Mouse (Mus musculus) Muller cell, postnatal 12 days (primary cell): ENCODE data around the gene Nucb1.

Source experiments
- DNase-seq: peaks from one replicate; pipeline ENCODE4 v3.0.0-alpha.2; 2015; ENCODE audit errors: inconsistent ontology term

The Nucb1 gene

DNA sequence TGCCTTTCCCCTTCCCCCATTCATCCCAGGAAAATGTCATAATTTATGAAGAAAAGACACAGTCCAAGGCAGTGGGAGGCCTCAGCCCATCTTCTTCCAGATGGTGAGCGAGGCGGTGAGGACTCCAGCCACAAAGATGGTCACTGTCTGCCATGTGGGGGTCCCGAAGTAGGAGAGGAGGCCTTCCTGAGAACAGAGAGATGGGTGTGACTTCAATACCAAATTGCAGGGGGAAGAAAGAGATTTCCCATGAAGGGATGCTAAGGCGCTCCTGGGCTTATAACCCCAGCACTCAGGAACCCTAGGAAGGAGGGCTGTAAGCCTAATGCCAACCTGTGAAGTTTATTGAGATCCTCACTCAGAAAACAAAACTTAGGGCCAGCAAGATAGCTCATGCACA lies 48.4 kb downstream of the Nucb1 start:
- DNase-seq, result no peak

DNA sequence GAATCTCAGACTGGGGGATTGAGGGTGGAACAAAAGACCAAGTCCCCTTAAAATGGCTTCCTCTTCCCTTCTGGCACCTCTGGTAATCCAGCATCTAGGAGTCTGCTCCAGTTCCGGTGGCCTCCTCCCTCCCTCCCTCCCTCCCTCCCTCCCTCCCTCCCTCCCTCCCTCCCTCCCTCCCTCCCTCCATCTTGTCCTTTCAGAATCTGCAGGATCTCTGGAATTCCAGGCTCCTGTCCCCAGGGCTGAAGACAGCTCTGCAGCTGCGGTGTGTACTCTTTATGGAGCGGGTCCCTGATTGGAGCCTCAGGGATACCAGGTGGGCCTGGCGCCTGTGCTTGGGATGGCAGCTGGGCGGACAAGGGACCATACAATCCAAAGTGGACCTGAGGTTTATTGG lies 48.9 kb downstream of the Nucb1 start:
- DNase-seq, result no peak

DNA sequence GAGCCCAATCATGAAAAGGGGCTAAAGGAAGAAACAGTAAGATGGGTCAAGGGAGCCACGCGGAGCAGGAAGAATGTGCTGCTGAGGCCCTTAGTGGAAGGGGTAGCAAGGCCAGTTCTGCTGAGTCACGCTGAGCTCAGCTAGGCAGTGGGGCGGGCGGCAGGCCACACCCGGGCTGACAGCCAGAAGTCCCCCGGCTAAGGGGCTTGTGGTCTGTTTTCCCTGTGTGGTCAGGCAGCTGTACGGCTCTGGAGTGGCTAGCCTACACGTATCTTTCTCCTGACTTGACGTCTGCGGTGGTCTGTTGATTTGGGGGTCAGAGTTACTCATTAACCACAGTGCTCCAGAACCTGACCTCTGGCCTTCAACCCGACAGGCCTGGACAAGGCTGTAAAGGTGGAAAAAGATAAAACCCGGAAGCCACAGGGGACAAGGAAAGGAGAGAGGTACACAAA lies 49.3 kb downstream of the Nucb1 start:
- DNase-seq, result peak; percentile 96

DNA sequence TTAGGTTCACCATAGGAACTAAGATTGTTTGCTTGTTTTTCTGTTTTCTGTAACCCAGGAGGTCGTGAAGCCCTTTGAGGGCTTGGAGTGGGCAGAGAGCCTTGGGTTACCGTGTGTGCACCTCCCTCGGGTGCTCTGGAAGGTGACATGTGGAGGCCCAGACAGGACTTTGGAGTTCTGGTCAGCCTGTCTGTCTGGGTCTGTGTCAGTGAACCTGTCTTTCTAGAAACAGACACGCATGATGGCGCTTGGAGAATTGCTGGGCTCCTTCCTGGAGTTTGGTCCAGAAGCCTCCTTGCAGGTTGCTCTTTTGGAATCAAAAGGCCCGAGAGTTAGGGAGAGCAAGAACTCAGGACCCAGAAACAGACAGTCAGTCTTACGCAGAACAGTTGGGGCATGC lies 49.8 kb downstream of the Nucb1 start:
- no peak for DNase-seq

DNA sequence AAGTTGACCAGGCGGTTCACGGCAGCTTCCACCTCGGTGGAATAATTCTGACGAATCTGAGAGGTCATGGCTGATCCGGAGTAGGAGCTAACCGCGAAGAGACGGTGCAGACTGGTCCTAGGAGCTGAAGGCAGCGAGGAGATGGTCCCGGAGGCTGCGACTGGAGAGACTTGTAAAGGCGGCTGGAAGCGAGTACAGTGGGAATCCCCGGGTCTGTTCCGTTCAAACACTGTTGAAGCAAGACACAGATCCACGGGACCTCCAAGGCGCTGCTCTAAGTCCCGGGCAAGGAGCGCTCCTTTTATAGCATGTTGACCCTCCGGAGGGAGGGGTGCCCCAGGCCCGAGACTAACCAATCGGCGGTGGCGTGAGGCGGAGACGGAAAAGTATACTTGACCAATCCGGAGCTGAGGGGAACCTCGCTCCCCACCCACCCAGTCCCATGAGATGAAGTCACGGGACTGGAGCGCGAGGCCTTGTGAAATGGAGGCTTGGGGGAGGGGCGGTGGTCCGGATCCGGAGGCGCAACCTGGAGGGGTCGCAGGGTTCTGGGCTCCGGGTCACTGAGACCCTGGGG lies 50.6 kb downstream of the Nucb1 start, which contains the start of gene Ftl1:
TSS of gene Ftl1 (minus strand) at position 321 of the 577 bp plus-strand sequence.
- peak; percentile 99 for DNase-seq

DNA sequence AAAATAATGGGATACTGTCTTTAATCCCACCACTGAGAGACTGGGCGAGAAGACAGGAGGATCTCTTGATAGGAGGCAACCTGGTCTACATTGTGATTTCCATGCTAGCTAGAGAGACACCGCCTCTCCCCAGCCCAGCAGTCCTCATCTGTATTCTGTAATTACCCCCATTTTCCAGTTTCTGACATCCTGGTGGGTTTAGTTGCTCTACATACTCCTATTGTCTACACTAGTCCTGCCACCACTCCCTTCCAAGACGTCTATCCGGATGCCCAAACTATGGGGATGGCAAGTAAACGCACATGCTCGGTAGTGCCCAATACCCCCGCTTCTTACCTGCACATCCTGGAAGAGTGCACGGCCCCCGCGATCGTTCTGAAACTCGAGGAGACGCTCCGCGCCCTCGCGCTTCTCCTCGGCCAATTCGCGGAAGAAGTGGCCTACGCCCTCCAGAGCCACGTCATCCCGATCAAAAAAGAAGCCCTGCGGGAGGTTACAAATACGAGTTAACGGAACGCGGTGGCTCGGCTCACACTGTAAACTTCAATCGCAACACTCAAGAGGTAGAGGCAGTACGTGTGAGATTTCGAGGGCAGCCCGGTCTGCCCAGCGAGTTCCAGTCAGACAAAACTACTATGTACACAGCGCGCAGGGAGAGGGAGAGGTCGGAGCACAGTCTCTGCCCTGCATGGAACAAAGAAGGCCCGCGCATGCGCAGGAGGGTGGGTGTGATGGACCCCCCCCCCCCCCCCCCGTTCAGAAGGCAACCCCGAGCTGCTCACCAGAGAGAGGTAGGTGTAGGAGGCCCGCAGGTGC lies 51.2 kb downstream of the Nucb1 start:
- DNase-seq, result peak; percentile 91

DNA sequence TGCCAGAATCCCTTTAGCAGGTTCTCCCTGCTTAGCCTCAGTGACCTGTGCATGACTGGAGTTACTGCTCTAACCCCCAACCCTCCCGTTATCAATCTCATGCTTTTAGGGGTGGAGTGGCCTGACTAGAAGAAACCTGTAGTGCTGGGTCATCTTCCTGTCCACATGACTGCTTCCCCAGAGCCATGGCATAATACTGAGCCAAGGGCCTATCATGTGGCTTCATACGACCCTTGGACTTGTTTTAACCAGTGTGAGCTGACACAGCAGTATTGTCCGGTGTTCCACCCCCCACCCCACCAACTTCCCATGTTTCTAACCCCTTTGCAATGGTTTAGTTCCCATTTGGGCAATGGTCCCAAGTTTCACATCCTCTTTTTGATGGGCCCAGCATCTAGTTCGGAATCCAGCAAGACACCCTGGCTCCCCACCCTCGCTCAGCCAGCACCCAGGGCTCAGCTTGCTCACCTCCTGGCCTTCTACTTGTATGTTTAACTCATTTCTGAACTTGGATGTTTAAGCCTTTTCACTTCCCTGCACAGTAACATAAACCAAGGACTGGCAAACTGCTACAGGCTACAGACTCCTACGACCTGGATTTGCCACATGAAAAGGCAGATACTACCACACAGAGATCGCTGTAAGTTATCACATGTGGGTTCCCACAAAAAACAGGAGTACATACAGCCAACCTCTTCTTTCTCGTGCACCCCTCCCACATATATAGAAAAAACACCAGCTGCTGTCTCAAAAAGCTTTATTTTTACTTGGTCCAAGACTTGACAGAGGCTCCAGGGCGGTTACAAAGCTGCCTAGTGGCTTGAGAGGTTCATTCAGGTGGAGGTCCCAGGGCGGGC lies 52.8 kb downstream of the Nucb1 start:
- DNase-seq, result peak; percentile 50

DNA sequence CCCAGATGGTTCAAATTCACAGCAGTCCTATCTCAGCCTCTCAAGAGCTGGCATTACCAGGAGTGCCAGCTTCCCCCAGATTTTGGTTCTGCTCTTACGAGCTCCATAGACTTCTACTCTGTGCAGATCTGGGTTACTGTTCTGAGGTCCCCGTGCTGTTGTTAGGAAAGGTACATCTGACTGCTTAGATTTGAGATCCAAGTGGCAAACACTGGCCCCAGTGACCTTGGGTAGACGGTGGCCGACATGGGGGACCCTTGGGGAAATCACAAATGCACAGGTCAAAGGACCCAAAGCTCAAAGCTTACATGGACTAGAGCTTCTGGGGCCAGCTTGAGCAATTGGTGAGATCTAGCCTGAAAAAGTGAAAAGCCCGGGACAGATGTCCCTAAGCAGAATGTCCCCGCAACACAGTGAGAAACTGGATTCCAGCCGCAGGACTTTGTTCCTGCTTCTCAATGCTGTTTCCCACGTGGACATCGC lies 53.4 kb downstream of the Nucb1 start:
- DNase-seq, result no peak

DNA sequence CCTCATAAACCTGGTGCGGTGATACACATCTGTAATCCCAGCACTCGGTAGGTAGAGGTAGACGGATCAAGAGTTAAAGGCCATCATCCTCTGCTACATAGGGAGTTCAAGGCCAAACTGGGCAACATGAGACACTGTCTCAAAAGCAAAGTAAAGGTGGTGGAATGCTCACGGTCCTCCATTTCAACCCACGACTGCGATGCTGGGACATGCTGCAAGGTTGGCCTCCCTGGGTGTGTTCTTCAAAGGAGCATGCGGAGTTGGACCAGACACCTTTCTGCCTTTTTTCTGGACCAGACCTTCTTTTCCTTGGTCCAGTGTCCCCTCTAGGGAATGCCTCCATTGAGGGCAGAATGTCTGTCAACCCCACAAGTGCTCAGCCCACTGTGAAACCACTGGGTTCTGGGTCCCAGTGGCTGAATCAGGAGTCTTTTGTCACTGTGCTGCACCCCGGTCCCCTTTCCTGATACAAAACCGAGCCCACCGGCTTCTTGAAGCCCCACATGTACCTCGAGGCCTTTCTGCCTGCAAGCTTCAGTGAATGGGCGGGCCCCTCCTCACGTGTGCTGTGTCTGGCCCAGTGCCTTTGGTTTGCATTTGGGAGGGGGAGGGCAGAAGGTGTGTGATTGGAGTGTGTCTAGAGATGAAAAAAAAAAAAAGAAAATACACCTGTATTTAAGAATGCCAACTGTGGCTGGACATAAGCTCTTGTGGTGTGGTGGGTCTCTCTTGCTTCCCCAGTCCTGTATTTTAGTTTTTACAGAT lies 54.1 kb downstream of the Nucb1 start:
- no peak for DNase-seq

DNA sequence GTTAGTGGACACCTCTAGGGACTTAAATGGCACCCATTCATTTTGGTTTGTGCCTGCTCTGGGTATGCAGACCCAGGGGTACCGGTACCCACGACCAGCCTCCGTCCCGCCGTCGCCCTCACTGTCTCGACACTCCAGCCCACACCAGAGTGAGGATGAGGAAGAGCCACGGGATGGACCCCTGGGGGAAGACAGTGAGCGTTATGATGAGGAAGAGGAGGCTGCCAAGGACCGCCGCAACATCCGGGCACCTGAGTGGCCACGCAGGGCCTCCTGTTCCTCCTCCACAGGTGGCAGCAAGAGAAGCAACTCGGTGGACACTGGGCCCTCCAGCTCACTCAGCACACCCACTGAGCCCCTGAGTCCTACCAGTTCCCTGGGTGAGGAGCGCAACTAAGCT lies 55.2 kb downstream of the Nucb1 start:
- no peak for DNase-seq

DNA sequence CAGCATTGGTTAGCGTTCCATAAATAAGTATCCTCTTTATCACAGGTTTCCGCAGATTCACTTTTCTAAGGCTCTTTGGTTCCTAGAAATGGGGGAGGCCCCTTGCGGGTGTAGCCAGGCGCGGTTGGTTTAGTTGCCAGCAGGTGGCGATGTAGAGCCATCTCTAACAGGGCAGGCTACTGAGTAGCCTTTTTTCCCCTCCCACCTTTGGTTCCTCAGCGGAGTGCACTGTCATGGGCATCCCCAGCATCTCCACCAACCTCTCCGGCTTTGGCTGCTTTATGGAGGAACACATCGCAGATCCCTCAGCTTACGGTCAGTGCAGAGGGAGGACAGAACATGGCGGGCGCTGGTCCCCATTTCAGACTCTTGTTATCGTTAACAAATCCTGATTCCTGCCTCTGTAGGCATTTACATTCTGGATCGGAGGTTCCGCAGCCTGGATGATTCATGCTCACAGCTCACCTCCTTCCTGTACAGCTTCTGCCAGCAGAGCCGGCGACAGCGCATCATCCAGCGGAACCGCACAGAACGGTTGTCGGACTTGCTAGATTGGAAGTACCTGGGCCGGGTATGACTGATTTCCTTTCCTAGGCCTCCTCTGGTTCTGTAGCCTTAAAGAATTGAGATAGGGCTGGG lies 58.7 kb downstream of the Nucb1 start:
- DNase-seq, result peak; percentile 50

DNA sequence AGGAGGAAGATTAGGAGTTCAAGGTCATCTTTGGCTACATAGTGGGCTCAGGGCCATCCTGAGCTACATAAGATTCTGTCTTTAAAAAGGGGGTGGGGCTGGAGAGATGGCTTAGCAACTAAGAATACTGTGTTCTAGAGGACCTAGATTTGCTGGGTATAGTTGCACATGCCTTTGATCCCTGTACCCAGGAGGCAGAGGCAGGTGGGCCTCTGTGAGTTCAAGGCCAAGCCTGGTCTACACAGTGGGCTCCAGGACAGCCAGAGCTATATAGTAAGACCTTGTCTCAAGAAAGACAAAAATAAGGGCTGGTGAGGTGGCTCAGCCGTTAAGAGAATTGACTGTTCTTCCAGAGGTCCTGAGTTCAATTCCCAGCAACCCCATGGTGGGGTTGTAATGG lies 60.2 kb downstream of the Nucb1 start:
- no peak for DNase-seq

DNA sequence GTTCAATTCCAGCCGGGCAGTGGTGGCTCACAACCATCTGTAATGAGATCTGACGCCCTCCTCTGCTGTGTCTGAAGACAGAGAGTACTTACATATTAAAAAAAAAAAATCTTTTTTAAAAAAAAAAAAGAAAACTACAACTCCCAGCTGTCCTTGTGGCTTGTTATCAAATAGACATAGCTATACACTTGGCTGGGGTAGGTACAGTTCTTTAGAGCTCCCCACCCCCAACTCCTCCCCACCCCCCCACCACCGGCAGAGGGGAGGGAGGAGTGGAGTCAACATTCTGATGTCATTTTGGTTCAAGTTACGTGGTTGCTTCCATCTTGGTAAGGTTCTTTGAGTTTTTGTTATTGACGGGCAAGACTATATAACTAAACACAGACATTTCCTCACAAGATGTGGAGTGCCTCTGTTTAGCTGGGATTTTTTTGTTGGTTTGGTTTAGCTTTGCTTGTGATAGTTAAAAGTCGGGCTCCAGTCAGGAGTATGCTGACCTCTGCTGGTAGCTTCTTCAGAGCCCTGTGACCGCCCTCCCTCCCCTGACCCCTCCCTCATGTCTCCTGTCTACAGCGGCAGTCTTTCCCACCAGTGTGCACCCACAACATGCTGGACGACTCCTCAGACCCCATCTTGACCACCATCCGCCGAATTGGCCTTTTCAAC lies 62.7 kb downstream of the Nucb1 start:
- peak; percentile 59 for DNase-seq

DNA sequence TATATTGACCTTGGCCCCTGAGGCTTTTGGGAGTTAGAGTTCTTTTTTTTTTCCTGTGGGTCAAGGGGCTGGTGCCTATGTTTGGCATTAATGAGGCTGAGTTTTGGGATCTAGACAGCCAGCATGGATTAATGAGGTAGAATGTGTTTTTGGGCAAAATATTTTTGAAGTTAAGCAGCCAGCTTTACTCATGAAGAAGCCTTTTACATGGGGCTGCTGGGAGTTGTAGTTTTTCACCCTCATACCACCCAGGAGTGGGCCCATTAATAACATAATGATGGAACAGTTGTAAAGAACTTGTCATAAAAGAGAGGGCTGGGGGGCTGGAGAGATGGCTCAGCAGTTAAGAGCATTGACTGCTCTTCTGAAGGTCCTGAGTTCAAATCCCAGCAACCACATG lies 63.6 kb downstream of the Nucb1 start:
- no peak for DNase-seq

DNA sequence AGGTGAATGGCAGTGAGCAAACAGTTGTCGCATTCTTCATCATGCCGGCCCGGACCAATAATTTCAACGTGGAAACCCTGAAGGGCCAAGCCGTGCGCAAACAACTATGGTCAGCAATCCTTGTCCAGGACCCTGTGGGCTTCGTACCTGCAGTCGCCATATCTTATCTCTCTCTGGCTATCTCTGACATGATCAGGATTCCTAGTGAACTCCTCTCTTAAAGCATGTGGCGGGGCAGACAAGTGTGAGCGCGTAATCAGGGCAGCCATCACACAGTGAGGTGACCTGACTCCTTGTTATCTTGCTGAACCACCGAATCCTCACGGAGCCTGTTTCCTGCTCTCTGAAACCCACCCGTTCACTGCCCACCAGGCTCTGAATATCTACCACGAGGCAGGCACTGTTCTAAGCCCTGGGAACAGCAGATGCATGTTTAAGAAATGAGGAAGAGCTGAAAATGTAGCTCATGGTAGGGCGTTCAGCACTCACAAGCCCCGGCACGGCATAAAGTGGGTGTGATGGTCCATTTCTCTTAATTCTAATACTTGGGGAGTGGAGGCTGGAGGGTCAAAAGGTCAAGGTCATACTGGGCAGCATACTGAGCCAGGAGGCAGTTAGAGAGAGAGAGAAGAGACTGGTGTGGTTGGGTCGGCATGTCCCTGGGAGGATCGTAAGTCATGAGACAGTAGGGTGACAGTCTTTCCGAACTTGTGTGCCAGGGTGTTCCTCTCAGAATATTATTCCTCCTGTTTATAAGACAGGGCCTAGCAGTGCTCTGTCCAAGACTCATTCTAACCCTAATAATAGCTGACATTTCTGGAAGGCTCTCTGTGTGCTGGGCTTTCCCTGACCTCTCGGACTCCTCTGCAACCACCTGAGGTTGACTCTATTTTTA lies 66.4 kb downstream of the Nucb1 start:
- DNase-seq, result no peak
